Mouse (Mus musculus) left cerebral cortex, postnatal 14 days (tissue): ENCODE measurements around the gene Pom121l2. TPM values are rescaled to one million over a fixed set of nuclear protein-coding genes. Genes with fewer than 3 reads are reported as not detected.
A peak's percentile ranks its signal among the peaks of the same experiment; 100 is the strongest.

Source experiments
- DNase-seq, 2 experiments: peaks; one replicate each; pipeline ENCODE4 v3.0.0; 2021 to 2022; ENCODE audit warnings: low spot score in 2 of 2, mixed read lengths in 1 of 2
- intact Hi-C: fragments of 180-260 bp; cut with DNase I; formaldehyde crosslinking; loops from one replicate; pipeline ENCODE4 v1.15.1; 2025
- total RNA-seq, 2 experiments: library from RNA; stranded (reverse); gene quantifications; 2 replicates each; pipeline ENCODE4 v1.2.3; 2021

Pom121l2 gene
- total RNA-seq, 2 experiments from 2014 or later = 0.23 TPM; not detected in 1

DNA sequence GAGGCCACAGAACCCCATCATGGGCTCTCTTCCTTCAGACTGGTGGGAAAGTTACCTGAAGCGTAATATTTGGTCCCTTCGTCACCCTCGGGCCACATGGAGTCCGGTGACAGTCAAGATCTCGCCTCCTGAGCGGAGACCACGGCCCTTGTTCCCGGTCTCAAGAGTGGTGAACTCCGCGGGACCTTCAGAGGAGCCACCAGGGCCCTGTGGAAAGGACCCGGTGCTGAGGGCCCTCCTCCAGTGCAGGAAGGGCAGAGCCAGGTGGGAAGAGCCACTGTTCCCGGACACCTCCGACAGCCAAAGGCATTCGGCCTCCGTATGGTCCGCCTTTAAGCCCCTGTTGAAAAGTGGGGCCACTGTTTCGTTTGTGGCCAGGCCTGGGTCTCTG lies 804 bp downstream of the Pom121l2 start:
- intact Hi-C loops = no loop called here
- DNase-seq = no peak

DNA sequence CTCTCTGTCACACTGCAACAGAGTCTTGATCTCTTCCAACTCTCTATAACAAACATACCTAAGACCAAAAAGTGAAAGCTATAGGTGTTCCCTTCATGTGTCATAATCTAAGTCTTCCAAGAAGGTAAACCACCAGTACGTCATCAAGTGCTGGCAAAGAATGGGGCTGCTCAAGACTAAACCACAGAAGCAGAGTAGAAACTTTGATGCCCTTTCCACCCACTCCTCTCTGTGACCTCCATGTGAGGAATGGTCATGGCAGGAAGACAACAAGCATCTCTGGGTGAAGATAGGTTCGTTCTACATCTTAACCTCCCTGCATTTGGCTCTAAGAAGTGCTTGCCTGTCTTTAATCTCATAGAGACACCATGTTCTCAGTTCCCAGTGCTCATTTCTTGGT lies 3.5 kb downstream of the Pom121l2 start:
- intact Hi-C loops = no loop called here
- DNase-seq = no peak

DNA sequence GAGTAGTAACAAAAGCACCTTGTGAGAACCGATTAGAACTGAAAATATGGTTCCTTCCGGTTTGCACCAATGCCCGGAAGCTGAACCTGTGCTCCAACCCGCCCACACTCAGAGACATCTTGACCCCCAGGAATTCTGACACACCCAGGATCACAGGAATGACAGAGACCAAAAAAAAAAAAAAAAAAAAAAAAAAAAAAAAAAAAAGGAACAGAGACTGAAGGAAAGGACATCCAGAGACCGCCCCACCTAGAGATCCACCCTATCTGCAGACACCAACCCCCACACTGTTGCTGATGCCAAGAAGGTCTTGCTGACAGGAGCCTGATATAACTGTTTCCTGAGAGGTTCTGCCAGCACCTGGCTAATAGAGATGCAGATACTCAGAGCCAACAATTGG lies 11.6 kb downstream of the Pom121l2 start:
- intact Hi-C loops = no loop called here
- no peak for DNase-seq

DNA sequence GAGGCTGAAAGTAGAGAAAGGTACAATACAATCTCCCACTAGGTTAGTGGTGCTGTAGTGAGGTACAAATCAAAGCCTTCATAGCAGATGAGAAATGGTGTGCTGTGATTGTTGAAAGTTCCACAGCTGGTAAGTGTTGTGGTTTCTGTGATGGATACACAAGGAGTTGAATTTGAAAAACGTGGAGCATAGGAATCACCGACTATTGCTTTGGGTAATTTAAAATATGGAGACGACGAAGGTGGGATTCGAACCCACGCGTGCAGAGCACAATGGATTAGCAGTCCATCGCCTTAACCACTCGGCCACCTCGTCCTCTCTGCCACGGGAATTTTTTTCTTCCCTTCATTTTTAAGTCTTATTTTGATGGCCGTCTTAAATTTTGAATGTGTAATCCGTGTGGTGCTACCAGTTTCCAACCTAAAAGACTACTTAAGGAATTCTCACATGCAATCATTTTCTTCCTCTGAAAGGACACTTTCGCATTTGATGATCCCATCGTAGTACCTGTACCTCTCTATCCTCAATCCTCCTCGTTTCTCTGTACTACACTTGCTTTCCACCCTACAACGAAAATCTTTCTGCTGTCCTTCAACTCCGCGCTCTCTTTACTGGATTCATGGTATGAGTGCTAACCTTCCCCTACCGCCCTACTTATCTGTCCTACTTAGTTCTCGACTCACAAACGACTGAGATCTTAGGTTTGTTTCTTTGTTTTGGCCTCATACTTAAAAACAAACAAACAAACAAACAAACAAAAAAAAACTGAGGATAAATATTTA lies 13.2 kb downstream of the Pom121l2 start:
- intact Hi-C loops = no loop called here
- DNase-seq = peak in 1 of 2 experiments; percentile 33

DNA sequence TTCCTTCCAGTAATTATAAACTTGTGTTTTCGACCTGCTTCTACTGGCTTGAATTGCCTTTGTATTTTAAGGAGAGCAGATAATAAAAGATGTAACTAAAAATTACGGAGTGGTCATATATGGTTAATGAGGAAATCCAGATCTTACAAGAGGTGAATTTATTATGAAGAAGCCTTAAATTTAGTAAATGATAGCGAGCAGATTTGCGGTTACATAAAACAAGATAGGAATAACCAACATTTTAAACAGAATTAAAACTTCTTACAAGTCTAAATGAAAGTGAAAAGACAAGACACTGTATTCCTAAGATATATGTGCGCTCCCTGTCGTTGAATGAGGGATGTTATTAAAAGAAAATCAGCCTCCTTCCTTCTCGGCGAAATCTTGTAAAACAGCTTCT lies 13.9 kb downstream of the Pom121l2 start:
- intact Hi-C loops = loop anchor here (5.0 kb wide), 1 partner anchor 78 kb away; no protein-coding TSS in a partner anchor

DNA sequence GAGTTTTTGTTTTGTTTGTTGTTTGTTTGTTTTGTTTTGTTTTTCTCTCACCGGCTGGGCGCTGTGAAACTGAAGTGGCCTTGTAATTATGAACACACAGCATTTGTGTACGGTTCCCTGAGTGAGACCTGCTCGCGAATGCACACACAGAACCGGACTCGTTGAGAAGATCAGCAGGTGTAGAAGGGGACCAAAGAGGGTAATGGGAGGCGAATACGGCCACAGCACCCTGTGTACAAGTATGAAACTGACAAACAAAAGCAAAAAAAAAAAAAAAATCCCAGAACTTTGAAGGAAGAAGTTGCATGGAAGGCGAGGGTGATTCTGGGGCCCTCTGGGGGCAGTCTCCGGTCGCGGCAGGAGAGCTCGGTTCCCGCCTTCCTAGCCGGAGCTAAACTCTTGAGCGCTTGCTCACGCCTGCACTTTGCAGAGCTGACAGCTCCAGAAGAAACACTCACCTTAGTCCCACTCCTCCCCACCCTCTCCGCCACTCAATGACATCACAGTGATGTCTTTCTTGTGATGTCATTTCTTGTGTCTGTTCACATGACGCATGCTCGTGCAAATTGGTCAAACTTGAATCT lies 14.4 kb downstream of the Pom121l2 start:
- no peak for DNase-seq
- intact Hi-C loops = loop anchor here (5.0 kb wide), 1 partner anchor 78 kb away; no protein-coding TSS in a partner anchor

More for the DNA sequence above, 13.9 kb downstream of the Pom121l2 start:
- DNase-seq = no peak

DNA sequence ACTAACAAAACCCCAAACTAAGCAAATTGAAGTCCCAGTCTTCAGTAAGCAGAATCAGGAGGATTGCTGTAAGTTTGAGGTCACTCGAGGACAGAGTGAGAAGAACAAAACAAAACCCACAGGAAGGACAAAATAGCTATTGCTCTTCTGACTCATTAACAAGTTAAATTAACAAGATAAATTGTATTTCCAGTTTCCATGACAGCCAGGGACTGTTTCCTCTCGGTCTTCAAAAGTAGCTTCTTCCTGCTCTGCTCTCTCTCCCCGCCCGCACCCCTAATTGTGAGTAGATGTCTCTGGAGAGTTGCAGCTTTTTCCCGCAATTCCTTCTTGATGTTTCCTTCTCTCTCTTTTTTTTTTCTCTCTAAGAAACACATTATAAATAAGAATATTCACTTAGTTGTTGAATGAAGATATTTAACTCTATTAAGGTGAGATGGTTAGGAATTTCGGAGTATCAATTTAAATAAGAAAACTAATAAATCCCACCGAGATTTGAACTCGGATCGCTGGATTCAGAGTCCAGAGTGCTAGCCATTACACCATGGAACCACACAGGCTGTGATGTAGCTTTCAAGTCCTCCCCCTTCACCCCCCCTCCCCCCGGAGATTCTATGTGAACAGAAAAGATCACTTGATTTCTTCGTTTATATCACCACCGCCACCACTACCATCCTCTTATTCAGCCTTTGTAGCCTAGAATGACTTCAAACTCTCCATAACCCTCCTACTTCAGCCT lies 15.3 kb downstream of the Pom121l2 start:
- intact Hi-C loops = loop anchor here (5.0 kb wide), 1 partner anchor 79 kb away; no protein-coding TSS in a partner anchor
- DNase-seq = no peak

DNA sequence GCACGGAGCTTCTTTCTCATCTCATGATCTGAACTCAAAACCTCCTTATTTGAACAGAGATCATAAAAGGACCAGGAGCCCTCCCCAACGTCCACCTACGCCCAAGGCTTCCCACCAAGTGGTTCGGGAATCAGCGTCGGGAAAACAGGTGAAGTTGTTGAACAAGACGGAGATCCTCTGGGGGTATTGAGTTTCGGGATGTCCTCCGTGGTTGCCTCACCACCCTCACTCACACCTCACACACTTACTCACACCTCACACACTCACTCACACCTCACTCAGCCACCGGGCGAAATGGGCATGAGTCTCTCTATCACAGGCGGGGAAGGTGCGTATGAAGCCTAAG lies 15.8 kb downstream of the Pom121l2 start:
- intact Hi-C loops = loop anchor here (5.0 kb wide), 1 partner anchor 80 kb away; no protein-coding TSS in a partner anchor
- no peak for DNase-seq

DNA sequence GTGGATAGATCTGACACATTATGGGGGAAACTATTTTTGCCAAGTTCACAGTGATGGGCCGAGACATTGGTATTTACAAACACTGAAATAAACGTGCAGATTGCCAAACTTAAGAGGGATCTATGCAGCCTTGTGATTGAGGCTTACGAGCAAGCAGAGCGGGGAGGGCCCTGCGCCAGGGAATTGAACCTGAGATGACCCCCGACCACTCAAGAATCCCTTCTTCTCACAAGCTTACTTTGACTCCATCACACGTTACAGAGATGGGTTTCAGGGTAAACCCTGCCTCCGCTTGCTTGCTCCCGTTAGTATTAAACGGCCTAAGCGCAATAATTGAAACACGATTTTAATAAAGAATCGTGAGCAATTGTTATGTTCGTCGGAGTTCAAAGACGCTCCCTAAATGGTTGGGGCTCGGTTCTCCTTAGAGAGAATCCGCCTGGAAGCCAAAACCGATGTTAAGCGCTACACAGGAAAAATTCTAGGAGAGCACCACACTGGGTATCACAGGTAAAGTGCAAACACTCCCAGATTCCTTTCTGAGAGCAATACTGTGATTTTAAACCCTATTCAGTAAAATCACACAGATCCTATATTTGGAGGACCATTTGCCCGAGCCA lies 16.3 kb downstream of the Pom121l2 start:
- intact Hi-C loops = loop anchor here (5.0 kb wide), 1 partner anchor 80 kb away; no protein-coding TSS in a partner anchor
- no peak for DNase-seq

DNA sequence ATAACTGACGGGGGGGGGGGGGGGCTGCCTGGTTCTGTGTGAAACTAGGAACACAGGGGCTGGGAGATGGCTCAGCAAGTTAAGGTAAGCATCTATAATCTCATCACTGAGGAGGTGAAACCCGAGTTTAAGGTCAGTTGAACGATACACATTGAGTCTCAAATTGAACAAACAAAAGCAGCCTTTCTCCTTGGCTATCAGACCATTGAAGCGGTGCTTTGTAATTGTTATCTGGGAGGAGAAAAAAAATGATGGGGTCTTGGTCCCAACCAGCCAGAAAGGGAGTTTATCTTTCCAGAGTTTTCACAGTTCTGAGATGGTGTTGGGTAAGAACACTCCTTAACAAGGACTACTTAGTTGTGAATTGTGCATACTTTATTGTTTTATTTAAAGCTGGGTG lies 16.8 kb downstream of the Pom121l2 start:
- intact Hi-C loops = loop anchor here (5.0 kb wide), 1 partner anchor 81 kb away; no protein-coding TSS in a partner anchor
- no peak for DNase-seq

DNA sequence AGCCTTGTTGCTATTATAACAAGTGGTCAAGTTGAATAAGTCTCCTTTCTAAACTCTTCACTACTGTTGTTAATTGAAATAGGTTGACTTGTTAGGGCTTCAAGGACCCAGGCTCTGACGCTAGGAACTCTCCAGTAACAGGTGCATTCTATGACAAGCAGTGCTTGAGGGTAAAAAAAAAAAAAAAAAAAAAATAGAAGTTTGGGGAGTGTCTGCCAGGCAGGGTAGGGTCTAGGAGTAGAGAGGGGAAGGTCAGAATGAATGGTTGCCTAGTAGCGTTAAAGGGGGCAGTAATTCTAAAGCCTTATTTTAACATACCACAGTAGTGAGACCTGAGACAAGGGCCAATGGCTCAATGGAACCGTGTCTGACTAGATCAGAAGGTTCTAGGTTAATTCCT lies 17.4 kb downstream of the Pom121l2 start:
- intact Hi-C loops = loop anchor here (5.0 kb wide), 1 partner anchor 81 kb away; no protein-coding TSS in a partner anchor

DNA sequence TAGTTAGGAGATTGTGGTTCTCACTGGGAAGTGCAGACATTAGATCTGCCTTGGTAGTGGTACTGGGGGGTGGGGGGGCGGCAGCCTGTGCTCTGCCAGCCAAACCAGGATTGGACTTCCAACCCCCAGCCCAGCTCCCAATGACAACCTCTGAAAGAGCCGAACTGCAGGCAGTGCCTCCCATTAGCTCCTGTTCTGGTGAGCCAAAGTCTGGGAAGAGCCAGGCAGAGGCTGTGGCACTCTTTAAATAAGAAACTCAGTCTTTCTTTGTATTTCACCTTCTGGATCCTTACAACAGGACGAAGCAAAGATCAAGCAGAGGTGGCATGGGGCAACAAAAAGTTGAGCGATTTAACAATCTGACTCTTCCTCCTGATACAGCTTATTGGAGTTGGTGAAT lies 18.2 kb downstream of the Pom121l2 start:
- DNase-seq = no peak
- intact Hi-C loops = loop anchor here (5.0 kb wide), 1 partner anchor 82 kb away; no protein-coding TSS in a partner anchor

More for the DNA sequence above, 17.4 kb downstream of the Pom121l2 start:
- no peak for DNase-seq

DNA sequence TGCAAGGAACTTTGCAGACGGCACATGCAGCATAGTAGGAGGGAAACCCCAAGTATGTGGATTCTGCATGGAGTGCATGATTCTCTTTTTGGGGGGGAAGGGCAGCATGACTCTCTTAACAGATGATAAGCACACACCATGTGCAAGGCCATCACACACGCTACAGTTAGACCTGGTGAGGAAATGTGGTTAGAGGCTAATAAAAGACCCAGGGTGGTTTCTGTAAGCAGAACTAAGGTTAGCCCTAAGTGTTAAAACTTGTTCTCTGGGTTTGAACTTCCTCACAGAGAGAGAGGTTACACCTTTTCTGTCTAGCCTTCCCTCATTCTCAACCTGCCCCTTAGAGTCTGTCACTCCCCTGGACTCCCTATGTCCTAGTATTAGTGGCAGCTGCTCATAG lies 20.4 kb downstream of the Pom121l2 start:
- no peak for DNase-seq
- intact Hi-C loops = no loop called here

DNA sequence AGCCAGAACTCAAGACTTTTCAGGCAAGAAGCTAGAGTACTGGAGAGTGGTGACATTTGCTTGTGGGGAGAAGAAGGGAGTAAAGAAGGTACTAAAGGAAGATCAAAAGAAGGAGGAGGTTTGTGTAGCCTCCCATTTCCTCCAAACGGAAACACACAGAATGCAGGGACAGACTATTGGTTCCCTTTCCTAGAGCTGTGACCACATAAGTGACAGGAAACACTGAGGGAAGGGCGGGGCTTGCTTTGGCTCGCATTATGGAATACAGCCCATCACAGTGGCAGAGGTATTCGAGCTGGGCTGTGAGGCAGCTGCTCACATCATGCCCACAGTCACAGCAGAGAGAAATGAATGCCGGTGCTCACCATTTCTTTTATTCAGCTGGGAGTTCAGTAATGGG lies 20.8 kb downstream of the Pom121l2 start:
- no peak for DNase-seq
- intact Hi-C loops = no loop called here

DNA sequence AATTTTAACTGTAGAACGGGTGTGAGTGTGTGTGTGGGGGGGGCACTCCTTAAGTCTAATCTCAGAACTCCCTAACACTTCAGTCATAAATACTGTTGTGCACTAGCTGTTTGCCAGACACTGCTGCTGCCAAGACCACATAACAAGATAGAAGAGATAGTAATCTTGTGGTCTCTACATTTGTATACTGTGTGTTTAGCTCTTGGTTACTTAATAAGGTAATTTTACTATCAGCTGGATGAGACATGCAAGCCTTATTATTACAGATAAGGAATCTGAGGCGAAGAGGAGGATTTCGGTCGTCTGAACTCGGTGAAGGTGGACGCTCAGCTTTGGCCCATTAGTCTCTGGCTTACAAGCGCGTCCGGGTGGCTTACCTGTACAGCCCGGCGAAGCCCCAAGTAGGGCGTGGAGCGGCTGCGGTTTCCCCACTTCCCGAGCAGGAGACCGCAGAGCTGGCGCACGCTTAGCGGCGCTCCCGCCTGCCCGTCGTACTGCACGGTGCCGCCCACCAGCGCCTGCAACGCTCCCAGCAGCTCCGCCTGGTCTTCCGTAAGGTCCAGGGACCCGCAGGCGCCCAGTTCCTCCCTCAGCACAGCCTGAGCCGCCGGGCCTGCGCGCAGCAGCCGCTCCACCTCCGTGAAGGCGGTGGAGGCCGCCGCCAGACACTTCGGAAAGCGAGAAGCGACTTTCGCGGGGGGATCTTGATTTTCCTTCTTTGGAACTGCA lies 24.8 kb downstream of the Pom121l2 start:
- DNase-seq = peak in 1 of 2 experiments; percentile 22

DNA sequence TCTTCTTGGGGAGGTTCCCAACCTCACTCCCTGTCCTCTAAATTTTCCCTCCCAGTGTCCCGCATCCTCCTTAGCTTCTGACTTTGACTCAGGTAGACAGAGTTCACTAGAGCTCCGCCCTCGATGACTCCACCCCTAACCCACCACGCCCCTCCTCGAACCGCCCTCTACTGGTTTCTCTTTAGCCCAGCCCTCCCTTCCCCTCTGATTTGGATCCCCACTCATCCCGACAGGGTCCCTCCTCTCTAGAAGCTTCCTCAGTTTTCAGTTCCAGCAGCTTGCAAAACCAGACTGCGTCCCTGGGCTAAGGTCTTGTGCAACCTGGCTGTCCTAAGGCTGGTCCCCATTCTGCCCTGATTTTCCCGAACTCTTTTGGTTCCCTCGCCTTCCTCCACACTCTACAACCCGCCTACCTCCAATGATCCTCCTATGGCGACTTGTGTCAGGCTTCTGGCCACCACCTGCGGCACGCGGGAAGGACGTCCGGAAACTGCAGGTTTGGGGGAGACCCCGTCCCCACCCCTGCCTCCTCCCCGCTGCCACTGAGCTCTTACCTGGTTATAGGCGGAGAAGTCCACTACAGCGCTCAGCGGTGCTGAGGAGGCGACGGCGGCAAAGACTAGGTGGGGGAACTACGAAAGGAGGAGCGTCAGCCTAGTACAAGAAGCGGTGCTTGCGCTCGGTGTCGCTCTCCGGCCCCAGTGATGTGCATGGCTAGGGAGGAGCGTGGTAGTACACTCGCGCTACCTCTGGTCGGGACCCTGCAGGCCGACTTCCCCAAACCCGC lies 25.5 kb downstream of the Pom121l2 start:
- no peak for DNase-seq
- intact Hi-C loops = no loop called here

More for the DNA sequence above, 24.8 kb downstream of the Pom121l2 start:
- intact Hi-C loops = no loop called here

DNA sequence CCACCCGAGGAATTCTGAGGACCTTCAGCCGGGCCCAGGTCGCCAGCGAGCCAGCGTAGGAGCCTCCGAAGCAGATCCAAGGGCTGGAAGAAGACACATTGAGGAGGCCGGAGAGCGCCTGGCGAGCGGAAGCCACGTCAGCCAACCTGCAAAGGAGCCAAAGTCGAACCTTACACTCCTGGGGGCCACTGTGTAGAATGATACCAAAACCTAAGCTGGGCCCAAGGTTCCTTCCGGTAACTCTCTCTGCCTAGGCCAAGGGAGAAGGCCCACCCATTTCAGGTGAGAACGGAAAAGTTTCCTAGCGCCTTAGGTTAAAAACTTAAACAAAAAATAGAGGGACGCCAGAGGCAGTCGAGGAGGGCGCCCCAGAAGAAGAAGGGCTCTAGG lies 26.1 kb downstream of the Pom121l2 start:
- intact Hi-C loops = no loop called here
- DNase-seq = no peak

DNA sequence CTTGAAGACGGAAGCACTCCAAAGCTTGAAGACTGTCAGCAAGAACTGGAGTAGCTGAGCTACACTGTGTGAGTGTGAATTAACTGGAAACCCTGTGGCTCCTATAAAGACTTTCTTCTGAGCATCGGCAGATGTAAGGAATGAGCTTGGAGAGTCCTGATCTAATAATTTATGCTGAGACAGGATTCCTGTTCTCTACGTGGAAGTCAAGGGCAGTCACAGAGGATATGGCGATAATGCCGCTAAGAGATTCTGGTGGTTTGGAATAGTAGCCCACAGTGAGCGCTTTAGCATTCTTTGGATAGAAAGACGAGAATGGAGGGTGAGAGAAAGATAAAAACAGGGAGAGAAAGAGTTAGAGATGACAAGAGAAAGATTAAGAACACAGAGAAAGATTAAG lies 26.9 kb downstream of the Pom121l2 start:
- DNase-seq = no peak
- intact Hi-C loops = no loop called here
